Mouse (Mus musculus): ENCODE measurements around the gene Mfap3l.

DNA sequence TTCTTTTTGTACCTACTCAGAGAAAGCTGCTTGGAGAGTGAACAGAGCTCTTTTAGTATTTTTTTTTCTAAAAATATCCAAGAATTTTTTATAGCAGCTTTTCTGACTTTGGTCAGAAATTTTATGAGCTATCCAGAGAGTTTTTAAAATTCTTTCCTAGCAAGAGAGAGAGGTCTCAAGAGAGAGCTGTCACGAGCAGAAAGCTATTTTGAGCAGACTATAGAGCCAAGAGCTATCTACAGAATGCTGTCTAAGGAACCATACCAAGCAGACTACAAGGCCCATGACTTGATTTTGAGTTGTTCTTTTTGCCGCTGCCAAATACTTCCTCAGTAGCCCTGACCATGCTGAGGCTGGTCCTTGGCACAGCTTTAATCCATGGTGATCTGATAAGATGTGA lies 49.3 kb upstream of the Mfap3l start:
- TF ChIP-seq POLR2A (IDR thresholded peaks at IDR 0.05; ENCODE audit: borderline replicate concordance, insufficient read depth, low read length) (no peak), CTCF (IDR thresholded peaks at IDR 0.05; ENCODE audit: borderline replicate concordance, insufficient read depth, low read depth, low read length) (no peak)

Measured in cerebellum, adult 2 months (tissue).